Mouse (Mus musculus): Measurements from ENCODE around the gene Insm1. TPM values are rescaled to one million over a fixed set of nuclear protein-coding genes. Genes with fewer than 3 reads are reported as not detected.

The Insm1 gene
- 51.1 and 74.2 TPM in 2 replicates for polyA plus RNA-seq (2012; rRNA removed)

DNA sequence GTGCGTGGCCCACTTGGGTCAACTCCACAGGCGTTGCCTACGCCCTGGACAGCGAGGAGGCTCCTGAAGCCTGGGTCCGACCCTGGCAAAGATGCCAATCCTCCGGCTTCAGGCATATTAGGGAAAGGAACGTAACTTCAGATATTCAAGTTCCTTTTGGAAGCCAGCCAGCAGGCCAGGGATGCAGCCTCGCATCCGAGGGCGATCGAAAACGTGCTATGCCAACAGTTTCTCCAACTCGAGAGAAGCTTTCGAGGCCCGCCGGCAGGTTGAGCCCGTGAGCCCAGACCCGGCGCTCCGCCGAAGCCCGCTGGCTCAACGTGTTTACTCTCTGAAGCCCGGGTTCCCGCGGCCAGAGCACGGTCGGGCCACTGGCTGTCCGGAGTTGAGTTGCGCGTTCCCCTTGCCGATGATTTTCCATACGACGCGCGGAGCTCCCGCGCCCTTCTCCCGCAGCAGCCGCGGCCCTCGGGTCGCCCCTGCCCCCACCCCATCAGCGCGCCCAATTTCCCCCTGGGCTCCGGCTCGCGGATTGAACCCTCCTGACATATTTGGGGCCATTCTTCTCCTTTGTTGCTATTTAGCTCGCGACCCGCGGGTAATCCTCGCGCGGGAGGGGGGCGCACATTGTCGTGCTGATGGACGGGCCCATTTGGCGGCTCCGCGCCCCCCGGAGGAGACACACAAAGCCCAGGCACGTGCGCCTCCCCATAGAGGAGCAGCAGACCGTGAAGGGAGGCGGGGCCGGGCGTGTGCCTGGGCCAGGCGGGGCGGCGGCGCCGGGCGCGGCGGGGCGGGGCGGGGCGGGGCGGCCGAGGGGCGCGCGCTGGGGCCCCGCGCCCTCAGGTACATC, at the start of gene Insm1:
TSS of gene Insm1 (plus strand) at position 846 of the 853 bp plus-strand sequence.
- DNase-seq (ENCODE audit: low read depth): peak; percentile 96
- peak; percentile 27; the same call in 1 of the 2 replicates for TF ChIP-seq CTCF (IDR thresholded peaks at IDR 0.05; ENCODE audit: borderline replicate concordance, extremely low read depth, insufficient read depth, insufficient read length)
- TF ChIP-seq POLR2A (IDR thresholded peaks at IDR 0.05; ENCODE audit: borderline replicate concordance, extremely low read depth, insufficient read depth, insufficient read length, poor library complexity, severe bottlenecking): no peak

DNA sequence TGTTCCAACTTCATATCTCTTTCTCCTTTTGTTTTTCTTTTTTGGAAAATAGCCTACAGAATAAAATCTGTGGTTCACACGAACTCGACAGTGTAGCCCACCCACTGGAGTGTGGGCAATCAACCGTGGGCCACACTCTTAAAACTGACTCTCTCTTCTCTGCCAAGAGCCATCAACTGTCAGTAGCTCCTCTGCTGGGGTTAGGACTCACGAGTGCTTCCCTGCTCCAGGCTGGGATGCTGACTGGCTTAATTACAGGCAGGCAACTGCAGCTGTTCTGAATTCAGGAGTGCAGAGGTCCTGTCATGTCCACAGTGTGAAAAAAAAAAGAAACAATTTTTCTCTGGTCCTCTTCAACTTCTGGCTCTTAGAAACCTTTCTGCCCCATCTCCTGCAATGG, 49.6 kb upstream of the Insm1 start:
- TF ChIP-seq POLR2A (IDR thresholded peaks at IDR 0.05; ENCODE audit: borderline replicate concordance, extremely low read depth, insufficient read depth, insufficient read length, poor library complexity, severe bottlenecking): no peak
- no peak for TF ChIP-seq CTCF (IDR thresholded peaks at IDR 0.05; ENCODE audit: borderline replicate concordance, extremely low read depth, insufficient read depth, insufficient read length)
- DNase-seq (ENCODE audit: low read depth): peak; percentile 61

DNA sequence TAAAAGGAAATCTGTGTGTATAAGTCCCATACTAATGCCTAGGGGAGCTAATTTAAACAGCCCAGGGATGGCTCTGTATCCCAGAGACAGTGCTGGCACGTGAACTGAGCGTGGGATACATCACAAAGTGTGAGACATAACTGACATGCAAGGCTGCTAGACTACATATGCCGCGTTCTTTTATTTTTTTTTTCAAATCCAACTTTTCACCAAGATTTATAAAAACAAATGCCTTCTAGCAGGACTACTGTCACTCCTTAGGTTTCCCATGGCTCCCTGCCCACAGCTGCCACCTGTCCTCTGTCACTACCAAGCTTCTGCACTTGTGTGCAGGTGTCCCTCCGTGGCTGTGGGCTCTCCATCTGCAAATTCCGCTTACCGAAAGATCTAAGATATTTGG, 47.5 kb upstream of the Insm1 start:
- peak; percentile 79 for DNase-seq (ENCODE audit: low read depth)
- TF ChIP-seq POLR2A (IDR thresholded peaks at IDR 0.05; ENCODE audit: borderline replicate concordance, extremely low read depth, insufficient read depth, insufficient read length, poor library complexity, severe bottlenecking): no peak
- no peak for TF ChIP-seq CTCF (IDR thresholded peaks at IDR 0.05; ENCODE audit: borderline replicate concordance, extremely low read depth, insufficient read depth, insufficient read length)

DNA sequence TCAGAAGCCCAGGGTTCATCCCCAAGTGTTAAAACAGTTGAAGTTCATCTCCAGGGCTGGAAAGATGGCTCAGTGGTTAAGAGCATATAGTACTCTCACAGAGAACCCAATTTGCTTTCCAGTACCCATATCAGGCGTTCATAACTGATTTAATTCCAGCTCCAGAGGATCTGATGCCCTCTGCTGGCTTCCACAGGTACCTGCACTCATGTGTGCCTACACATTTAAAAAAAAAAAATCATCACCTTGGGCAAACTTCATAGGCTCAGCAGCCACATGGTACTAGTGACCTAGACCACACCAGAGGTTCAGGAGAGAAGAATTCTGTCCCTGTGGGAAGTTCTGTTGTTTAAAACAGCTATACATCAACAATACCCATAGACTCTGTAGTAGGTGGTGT, 43.0 kb upstream of the Insm1 start:
- DNase-seq (ENCODE audit: low read depth): no peak
- TF ChIP-seq POLR2A (IDR thresholded peaks at IDR 0.05; ENCODE audit: borderline replicate concordance, extremely low read depth, insufficient read depth, insufficient read length, poor library complexity, severe bottlenecking): no peak
- no peak for TF ChIP-seq CTCF (IDR thresholded peaks at IDR 0.05; ENCODE audit: borderline replicate concordance, extremely low read depth, insufficient read depth, insufficient read length)

DNA sequence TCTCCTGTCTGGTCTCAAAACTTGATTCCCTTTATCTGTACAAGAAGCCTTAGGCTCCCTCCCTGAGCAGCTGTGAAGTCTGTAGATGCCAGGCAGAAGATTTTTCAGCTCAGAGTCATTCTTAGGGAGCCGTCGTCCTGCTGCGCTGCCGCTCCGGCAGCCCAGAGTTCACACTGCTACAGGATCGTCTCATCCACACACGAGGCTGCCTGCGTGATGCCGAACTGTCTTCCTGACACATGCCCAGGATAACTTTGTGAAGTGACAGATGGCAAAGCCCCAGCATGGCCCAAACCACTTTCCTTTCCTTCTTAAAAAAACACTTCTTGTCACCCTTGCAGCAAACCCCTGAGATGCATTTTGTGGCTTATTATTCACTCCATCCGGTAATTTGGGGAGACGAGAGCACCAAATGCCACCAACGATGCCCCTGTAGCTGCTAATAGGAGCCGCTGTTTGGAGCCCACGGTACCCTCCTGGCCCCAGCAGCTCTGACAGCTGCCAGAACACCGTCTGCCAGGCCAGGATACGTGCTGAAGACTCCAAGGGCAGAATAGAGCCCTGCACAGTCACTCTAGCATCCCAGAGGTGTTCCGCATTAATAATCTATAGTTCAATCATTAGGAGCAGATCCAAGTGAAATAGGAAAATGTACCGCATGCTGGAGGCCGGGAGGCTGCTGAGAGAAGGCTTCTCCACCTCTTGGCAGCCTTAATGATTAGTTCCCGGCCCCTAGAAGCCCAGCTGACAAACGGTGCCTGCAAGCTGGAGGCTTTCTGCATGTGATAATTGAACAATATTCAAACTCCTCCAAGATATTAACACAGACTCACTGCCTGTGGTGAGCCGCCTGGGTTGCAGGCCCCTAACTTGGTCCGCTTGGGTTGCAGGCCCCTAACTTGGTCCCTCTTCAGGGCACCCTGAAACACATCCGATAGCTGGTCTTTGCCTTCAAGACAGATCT, 37.6 kb upstream of the Insm1 start:
- TF ChIP-seq CTCF (IDR thresholded peaks at IDR 0.05; ENCODE audit: borderline replicate concordance, extremely low read depth, insufficient read depth, insufficient read length): no peak
- TF ChIP-seq POLR2A (IDR thresholded peaks at IDR 0.05; ENCODE audit: borderline replicate concordance, extremely low read depth, insufficient read depth, insufficient read length, poor library complexity, severe bottlenecking): no peak
- peak; percentile 79 for DNase-seq (ENCODE audit: low read depth)

DNA sequence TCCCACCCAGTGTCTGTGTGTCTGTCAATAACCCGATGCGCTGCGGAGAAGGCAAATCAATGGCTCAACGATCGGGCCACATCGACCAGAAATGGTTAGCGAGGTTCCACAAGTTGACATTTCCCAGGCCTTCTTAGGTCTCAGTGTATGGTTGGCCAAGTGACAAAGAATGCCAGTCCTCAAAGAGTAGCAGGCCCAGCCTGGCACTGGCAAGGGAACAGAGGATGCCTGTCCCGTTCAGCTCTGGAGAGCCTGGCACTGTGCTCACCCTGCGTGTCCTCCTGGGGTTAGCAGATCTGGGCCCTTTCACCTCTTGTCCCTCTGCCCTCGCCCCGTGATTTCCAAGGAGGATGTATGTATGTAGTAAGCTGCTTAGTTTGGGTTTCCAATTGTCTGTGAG, 25.6 kb upstream of the Insm1 start:
- peak; percentile 38 for DNase-seq (ENCODE audit: low read depth)
- TF ChIP-seq POLR2A (IDR thresholded peaks at IDR 0.05; ENCODE audit: borderline replicate concordance, extremely low read depth, insufficient read depth, insufficient read length, poor library complexity, severe bottlenecking) (no peak), CTCF (IDR thresholded peaks at IDR 0.05; ENCODE audit: borderline replicate concordance, extremely low read depth, insufficient read depth, insufficient read length) (no peak)

DNA sequence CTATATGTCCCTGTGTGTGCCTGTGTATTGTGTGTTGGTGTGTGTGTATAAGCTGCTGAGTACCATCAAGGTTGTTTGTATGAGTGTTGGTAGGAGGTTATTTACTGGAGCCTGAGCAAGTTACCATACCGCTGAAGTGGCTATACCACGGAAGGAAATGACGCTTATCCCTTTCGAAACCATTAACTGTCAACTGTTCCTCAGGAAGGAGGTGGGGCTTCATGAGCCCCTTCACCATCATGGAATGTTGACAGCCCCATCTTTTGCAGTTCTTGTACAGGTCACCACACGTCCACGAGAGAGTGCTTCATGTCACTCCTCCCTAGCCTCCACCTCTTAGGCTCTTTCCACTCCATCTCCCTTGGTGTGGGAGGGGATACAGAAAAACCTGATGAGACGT, 23.8 kb upstream of the Insm1 start:
- no peak for DNase-seq (ENCODE audit: low read depth)
- TF ChIP-seq POLR2A (IDR thresholded peaks at IDR 0.05; ENCODE audit: borderline replicate concordance, extremely low read depth, insufficient read depth, insufficient read length, poor library complexity, severe bottlenecking) (no peak), CTCF (IDR thresholded peaks at IDR 0.05; ENCODE audit: borderline replicate concordance, extremely low read depth, insufficient read depth, insufficient read length) (no peak)

DNA sequence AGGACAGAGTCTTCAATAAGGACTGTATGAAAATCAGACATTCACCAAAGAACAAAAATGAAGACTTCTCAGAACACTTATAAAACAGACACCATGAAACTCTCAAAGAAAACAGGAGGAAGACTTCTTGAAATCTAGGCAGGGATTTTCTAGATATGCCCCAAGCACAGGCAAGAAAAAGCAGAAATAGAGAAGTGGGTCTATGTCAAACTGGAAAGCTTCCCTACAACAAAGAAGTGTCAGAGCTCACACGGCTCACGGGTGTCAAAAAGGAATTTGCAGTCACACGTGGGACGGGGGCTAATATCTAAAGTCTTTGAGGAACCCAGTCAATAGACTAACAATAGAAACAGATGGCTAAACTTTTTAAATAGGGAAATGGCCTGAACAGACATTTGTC, 10.8 kb upstream of the Insm1 start:
- TF ChIP-seq CTCF (IDR thresholded peaks at IDR 0.05; ENCODE audit: borderline replicate concordance, extremely low read depth, insufficient read depth, insufficient read length) (no peak), POLR2A (IDR thresholded peaks at IDR 0.05; ENCODE audit: borderline replicate concordance, extremely low read depth, insufficient read depth, insufficient read length, poor library complexity, severe bottlenecking) (no peak)
- no peak for DNase-seq (ENCODE audit: low read depth)

DNA sequence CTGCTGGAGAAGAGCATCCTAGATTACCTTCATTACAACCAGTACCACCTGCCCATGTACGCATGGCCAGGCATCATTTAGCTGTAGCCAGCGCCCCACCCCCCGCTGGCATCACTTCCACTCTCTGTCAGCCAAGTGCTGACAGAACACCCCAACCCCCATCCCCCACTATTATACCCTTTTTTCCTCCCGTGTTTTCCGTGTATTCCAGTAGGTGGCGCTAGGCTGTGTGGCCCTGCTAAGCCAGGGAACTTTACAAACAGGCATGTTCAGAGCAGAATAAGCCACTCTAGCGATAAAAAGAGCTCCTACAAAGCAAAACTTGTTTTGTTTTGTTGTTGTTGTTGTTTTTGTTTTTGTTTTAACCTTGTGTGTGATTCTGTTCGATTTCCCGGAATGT, 7.0 kb upstream of the Insm1 start:
- peak; percentile 93 for DNase-seq (ENCODE audit: low read depth)
- TF ChIP-seq CTCF (IDR thresholded peaks at IDR 0.05; ENCODE audit: borderline replicate concordance, extremely low read depth, insufficient read depth, insufficient read length): peak; percentile 83; the same call in 1 of the 2 replicates
- TF ChIP-seq POLR2A (IDR thresholded peaks at IDR 0.05; ENCODE audit: borderline replicate concordance, extremely low read depth, insufficient read depth, insufficient read length, poor library complexity, severe bottlenecking): no peak

DNA sequence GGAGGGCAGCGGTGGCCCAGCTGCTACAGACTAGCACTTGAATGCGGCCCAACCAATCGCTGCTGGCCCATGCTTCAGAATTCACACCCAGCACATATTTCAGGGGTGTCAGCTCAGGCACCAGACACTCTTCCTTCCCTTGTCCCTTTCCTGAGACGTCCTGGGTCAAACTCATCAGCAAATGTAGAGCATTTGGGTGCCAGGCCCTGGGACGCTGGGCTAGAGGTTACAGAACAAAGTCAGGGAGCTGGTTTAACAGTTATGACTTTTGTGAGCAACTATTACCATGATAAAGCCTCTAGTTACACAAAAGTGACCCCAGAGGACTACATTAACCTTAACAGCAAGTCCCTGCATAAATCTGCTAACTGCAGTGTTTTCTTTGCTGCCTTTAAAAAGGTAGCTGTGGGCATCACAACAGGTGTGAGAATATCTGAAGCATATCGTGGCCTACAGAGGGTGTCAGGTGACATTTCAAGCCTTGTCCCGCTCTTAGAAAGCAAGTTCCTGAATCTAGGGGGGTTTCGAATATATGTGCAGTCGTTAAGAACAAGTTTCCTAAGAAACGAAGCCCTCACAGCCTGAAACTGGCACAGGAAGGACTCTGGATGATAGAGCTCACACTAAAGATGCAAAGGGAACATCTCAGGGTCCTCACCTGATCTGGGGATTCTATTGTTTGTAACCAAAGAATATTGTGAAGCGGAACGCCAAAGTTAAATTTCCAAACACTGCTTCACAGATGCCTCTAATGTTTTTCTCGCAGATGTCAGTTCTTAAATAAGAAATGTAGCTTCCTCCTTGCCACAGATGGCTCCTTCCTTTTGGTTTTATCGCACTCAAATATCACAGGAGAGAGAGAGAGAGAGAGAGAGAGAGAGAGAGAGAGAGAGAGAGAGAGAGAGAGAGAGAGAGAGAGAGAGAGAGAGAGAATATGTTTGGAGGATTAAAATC, 5.3 kb upstream of the Insm1 start:
- DNase-seq (ENCODE audit: low read depth): peak; percentile 65

More for the DNA sequence above, 5.3 kb upstream of the Insm1 start:
- no peak for TF ChIP-seq POLR2A (IDR thresholded peaks at IDR 0.05; ENCODE audit: borderline replicate concordance, extremely low read depth, insufficient read depth, insufficient read length, poor library complexity, severe bottlenecking)
- TF ChIP-seq CTCF (IDR thresholded peaks at IDR 0.05; ENCODE audit: borderline replicate concordance, extremely low read depth, insufficient read depth, insufficient read length): no peak

Data from brain, embryonic 14.5 days (tissue).